In genomic region chr19:57098241-57099093, GRCm38 (mm10) we compare ENCODE assay signal across 8 mouse cellular contexts.
DNase-seq lines count a peak whose midpoint lies in the region; ATAC-seq lines count a peak whose summit lies in the region.

No protein-coding gene starts in this region.

- H3K4me3 ChIP-seq in hindbrain, embryonic 13.5 days: no peak overlapping the region
- no peak overlapping the region for H3K4me3 ChIP-seq in hindbrain, embryonic 12.5 days
- no peak overlapping the region for H3K4me3 ChIP-seq in forebrain, embryonic 16.5 days (replicated peaks; ENCODE audit: low read length)
- no peak overlapping the region for H3K4me3 ChIP-seq in stomach, embryonic 14.5 days (ENCODE audit: low read depth, low read length)

- no peaks in the 10 kb centered on the region for H3K9me3 ChIP-seq in hindbrain, embryonic 13.5 days
- no peaks in the 10 kb centered on the region for H3K9me3 ChIP-seq in hindbrain, embryonic 12.5 days (replicated peaks)
- no peaks in the 10 kb centered on the region for H3K9me3 ChIP-seq in forebrain, embryonic 16.5 days (ENCODE audit: control insufficient read depth, low read length)
- H3K9me3 ChIP-seq in stomach, embryonic 14.5 days (ENCODE audit: control insufficient read depth, low read depth, low read length): no peaks in the 10 kb centered on the region

- H3K4me1 ChIP-seq in hindbrain, embryonic 13.5 days (replicated peaks): no peaks in the 10 kb centered on the region; the same call in 1 of the 2 replicates
- 0 out of 2 replicates have a peak, but pooled peaks cover 1% of the 10 kb centered on the region for H3K4me1 ChIP-seq in hindbrain, embryonic 12.5 days
- peaks cover 4% of the 10 kb centered on the region; the same call in 1 of the 2 replicates for H3K4me1 ChIP-seq in forebrain, embryonic 16.5 days (replicated peaks; ENCODE audit: control insufficient read depth, insufficient read depth, low read length)
- peaks cover 21% of the 10 kb centered on the region for H3K4me1 ChIP-seq in stomach, embryonic 14.5 days (ENCODE audit: control insufficient read depth, insufficient read depth, low read length)

- H3K27ac ChIP-seq in hindbrain, embryonic 13.5 days: peak overlapping the region; percentile 36; the same call in 1 of the 2 replicates
- H3K27ac ChIP-seq in hindbrain, embryonic 12.5 days: no peak overlapping the region
- peak overlapping the region; percentile 44 for H3K27ac ChIP-seq in forebrain, embryonic 16.5 days (ENCODE audit: low read length)
- peak overlapping the region; percentile 56; the same call in 1 of the 2 replicates for H3K27ac ChIP-seq in stomach, embryonic 14.5 days (ENCODE audit: low read length)

- no peak overlapping the region for H3K4me2 ChIP-seq in hindbrain, embryonic 13.5 days
- H3K4me2 ChIP-seq in hindbrain, embryonic 12.5 days (replicated peaks): no peak overlapping the region
- H3K4me2 ChIP-seq in forebrain, embryonic 16.5 days (ENCODE audit: low read length): no peak overlapping the region
- no peak overlapping the region for H3K4me2 ChIP-seq in stomach, embryonic 14.5 days (replicated peaks; ENCODE audit: low read depth, low read length)

- 73% methylated on average over 14 of the region's 14 CpGs for WGBS in hindbrain, embryonic 13.5 days
- WGBS in hindbrain, embryonic 12.5 days: 74% methylated on average over 14 of the region's 14 CpGs
- WGBS in forebrain, embryonic 16.5 days: 70% methylated on average over 14 of the region's 14 CpGs
- 51% methylated on average over 14 of the region's 14 CpGs for WGBS in stomach, embryonic 14.5 days

- no peak overlapping the region for H3K9ac ChIP-seq in hindbrain, embryonic 13.5 days
- H3K9ac ChIP-seq in hindbrain, embryonic 12.5 days: no peak overlapping the region
- H3K9ac ChIP-seq in forebrain, embryonic 16.5 days (replicated peaks; ENCODE audit: low read depth, low read length): no peak overlapping the region
- no peak overlapping the region for H3K9ac ChIP-seq in stomach, embryonic 14.5 days (replicated peaks; ENCODE audit: low read depth, low read length)

- peak; percentile 82 for DNase-seq in ZHBTc4 (ENCODE audit: low read depth, low spot score)
- peak; percentile 72 for DNase-seq in heart, postnatal 25 days (ENCODE audit: low spot score)
- DNase-seq in left cerebral cortex, postnatal 25 days (ENCODE audit: low spot score in 2 of 2): peak; percentile 67 to 94
- no peak for DNase-seq in embryo, embryonic 9.5 days (ENCODE audit: extremely low spot score)

- intact Hi-C loops in heart, postnatal 25 days (cut with DNase I): loop anchor here (5.0 kb wide), 1 partner anchor 34 kb away; no protein-coding TSS in a partner anchor
- intact Hi-C loops in left cerebral cortex, postnatal 25 days (cut with DNase I): loop anchor here (2.0 kb wide), 1 partner anchor 20 kb away; no protein-coding TSS in a partner anchor

- no peaks in the 10 kb centered on the region for H3K27me3 ChIP-seq in hindbrain, embryonic 13.5 days
- H3K27me3 ChIP-seq in hindbrain, embryonic 12.5 days: no peaks in the 10 kb centered on the region
- no peaks in the 10 kb centered on the region for H3K27me3 ChIP-seq in forebrain, embryonic 16.5 days (replicated peaks; ENCODE audit: control insufficient read depth, insufficient read depth, low read length)
- H3K27me3 ChIP-seq in stomach, embryonic 14.5 days (ENCODE audit: control insufficient read depth, insufficient read depth, low read length): no peaks in the 10 kb centered on the region

- H3K36me3 ChIP-seq in hindbrain, embryonic 13.5 days: no peaks in the 10 kb centered on the region
- no peaks in the 10 kb centered on the region for H3K36me3 ChIP-seq in hindbrain, embryonic 12.5 days
- no peaks in the 10 kb centered on the region for H3K36me3 ChIP-seq in forebrain, embryonic 16.5 days (ENCODE audit: control insufficient read depth, insufficient read depth)
- H3K36me3 ChIP-seq in stomach, embryonic 14.5 days (ENCODE audit: control insufficient read depth, insufficient read depth, low read length): no peaks in the 10 kb centered on the region

- no peak for ATAC-seq in hindbrain, embryonic 13.5 days (ENCODE audit: low FRiP score)
- no peak for ATAC-seq in hindbrain, embryonic 12.5 days (ENCODE audit: low FRiP score)
- peak; percentile 69 for ATAC-seq in forebrain, embryonic 16.5 days
- 0 out of 2 replicates have a peak, but pooled peaks have one; percentile 28 for ATAC-seq in stomach, embryonic 14.5 days (ENCODE audit: insufficient number of reproducible peaks, insufficient read depth, low FRiP score, low read depth)

Comparison
In these comparisons a context has a peak if more than half of its experiments do, and no peak if none do; other contexts are left out.
1. ATAC-seq: peak in forebrain, embryonic 16.5 days (single experiment) and stomach, embryonic 14.5 days (single experiment); none in hindbrain, embryonic 13.5 days (single experiment) and hindbrain, embryonic 12.5 days (single experiment).